Mouse (Mus musculus): ENCODE measurements around the gene Mettl8. TPM values are rescaled to one million over a fixed set of nuclear protein-coding genes. Genes with fewer than 3 reads are reported as not detected.

Gene Mettl8
- polyA plus RNA-seq, 1 experiment from 2014 or later, result 13.3 TPM

- Histone ChIP-seq H3K4me3 (ENCODE audit: low read depth, low read length) (no peak overlapping the region), H3K9me3 (ENCODE audit: control insufficient read depth, low read length) (no peaks in the 10 kb centered on the region), H3K4me1 (ENCODE audit: control insufficient read depth, insufficient read depth, low read length) (peaks cover 5% of the 10 kb centered on the region; the same call in 1 of the 2 replicates), H3K36me3 (ENCODE audit: control insufficient read depth, insufficient read depth, low read length) (no peaks in the 10 kb centered on the region), H3K27me3 (ENCODE audit: control insufficient read depth, insufficient read depth, low read length) (no peaks in the 10 kb centered on the region), H3K4me2 (ENCODE audit: low read depth, low read length) (no peak overlapping the region), H3K27ac (ENCODE audit: low read depth, low read length) (no peak overlapping the region), H3K9ac (replicated peaks; ENCODE audit: low read depth, low read length) (no peak overlapping the region)
- ATAC-seq (ENCODE audit: low read depth), result no peak
- WGBS, result 97% methylated on average over 6 of the region's 6 CpGs
Measured at GRCm38 (mm10) chr2:70974769-70975168, 80.6 kb downstream of the Mettl8 start.

- Histone ChIP-seq H3K27me3 (ENCODE audit: control insufficient read depth, insufficient read depth, low read length) (no peaks in the 10 kb centered on the region), H3K4me1 (ENCODE audit: control insufficient read depth, insufficient read depth, low read length) (peaks cover 5% of the 10 kb centered on the region; the same call in 1 of the 2 replicates), H3K4me2 (ENCODE audit: low read depth, low read length) (no peak overlapping the region), H3K9me3 (ENCODE audit: control insufficient read depth, low read length) (no peaks in the 10 kb centered on the region), H3K4me3 (ENCODE audit: low read depth, low read length) (no peak overlapping the region), H3K9ac (replicated peaks; ENCODE audit: low read depth, low read length) (no peak overlapping the region), H3K36me3 (ENCODE audit: control insufficient read depth, insufficient read depth, low read length) (no peaks in the 10 kb centered on the region), H3K27ac (ENCODE audit: low read depth, low read length) (no peak overlapping the region)
- WGBS, result 54% methylated on average over 16 of the region's 16 CpGs
- ATAC-seq (ENCODE audit: low read depth), result no peak
Measured at GRCm38 (mm10) chr2:70972795-70973518, 82.4 kb downstream of the Mettl8 start.

GRCm38 (mm10) chr2:70970158-70970741 lies 85.1 kb downstream of the Mettl8 start:
- 66% methylated on average over 7 of the region's 7 CpGs for WGBS
- no peaks in the 10 kb centered on the region for H3K9me3 ChIP-seq (ENCODE audit: control insufficient read depth, low read length)
- no peak overlapping the region for H3K4me3 ChIP-seq (ENCODE audit: low read depth, low read length)
- no peak overlapping the region for H3K4me2 ChIP-seq (ENCODE audit: low read depth, low read length)
- no peak for ATAC-seq (ENCODE audit: low read depth)
- H3K36me3 ChIP-seq (ENCODE audit: control insufficient read depth, insufficient read depth, low read length), result no peaks in the 10 kb centered on the region
- H3K27ac ChIP-seq (ENCODE audit: low read depth, low read length), result no peak overlapping the region
- H3K27me3 ChIP-seq (ENCODE audit: control insufficient read depth, insufficient read depth, low read length), result no peaks in the 10 kb centered on the region
- H3K4me1 ChIP-seq (ENCODE audit: control insufficient read depth, insufficient read depth, low read length), result peaks cover 5% of the 10 kb centered on the region; the same call in 1 of the 2 replicates
- no peak overlapping the region for H3K9ac ChIP-seq (replicated peaks; ENCODE audit: low read depth, low read length)

- no peak overlapping the region for H3K4me3 ChIP-seq (ENCODE audit: low read depth, low read length)
- no peak overlapping the region for H3K9ac ChIP-seq (replicated peaks; ENCODE audit: low read depth, low read length)
- no peak overlapping the region for H3K27ac ChIP-seq (ENCODE audit: low read depth, low read length)
- H3K4me2 ChIP-seq (ENCODE audit: low read depth, low read length), result no peak overlapping the region
- WGBS, result 87% methylated on average over 2 of the region's 2 CpGs
- H3K4me1 ChIP-seq (ENCODE audit: control insufficient read depth, insufficient read depth, low read length), result peaks cover 5% of the 10 kb centered on the region; the same call in 1 of the 2 replicates
- H3K27me3 ChIP-seq (ENCODE audit: control insufficient read depth, insufficient read depth, low read length), result no peaks in the 10 kb centered on the region
- no peaks in the 10 kb centered on the region for H3K9me3 ChIP-seq (ENCODE audit: control insufficient read depth, low read length)
- no peaks in the 10 kb centered on the region for H3K36me3 ChIP-seq (ENCODE audit: control insufficient read depth, insufficient read depth, low read length)
- no peak for ATAC-seq (ENCODE audit: low read depth)
Measured at GRCm38 (mm10) chr2:70968305-70968704, 87.1 kb downstream of the Mettl8 start.

GRCm38 (mm10) chr2:70967216-70967615 lies 88.2 kb downstream of the Mettl8 start:
- H3K9ac ChIP-seq (replicated peaks; ENCODE audit: low read depth, low read length), result no peak overlapping the region
- H3K4me2 ChIP-seq (ENCODE audit: low read depth, low read length), result no peak overlapping the region
- no peak for ATAC-seq (ENCODE audit: low read depth)
- H3K36me3 ChIP-seq (ENCODE audit: control insufficient read depth, insufficient read depth, low read length), result no peaks in the 10 kb centered on the region
- no peak overlapping the region for H3K27ac ChIP-seq (ENCODE audit: low read depth, low read length)
- 91% methylated on average over 1 of the region's 1 CpGs for WGBS
- H3K4me3 ChIP-seq (ENCODE audit: low read depth, low read length), result no peak overlapping the region
- H3K27me3 ChIP-seq (ENCODE audit: control insufficient read depth, insufficient read depth, low read length), result no peaks in the 10 kb centered on the region
- H3K4me1 ChIP-seq (ENCODE audit: control insufficient read depth, insufficient read depth, low read length), result no peaks in the 10 kb centered on the region
- H3K9me3 ChIP-seq (ENCODE audit: control insufficient read depth, low read length), result no peaks in the 10 kb centered on the region

GRCm38 (mm10) chr2:70964809-70965208 lies 90.6 kb downstream of the Mettl8 start:
- ATAC-seq (ENCODE audit: low read depth), result no peak

GRCm38 (mm10) chr2:70962921-70963320 lies 92.5 kb downstream of the Mettl8 start:
- H3K4me1 ChIP-seq (ENCODE audit: control insufficient read depth, insufficient read depth, low read length), result peaks cover 3% of the 10 kb centered on the region; the same call in 1 of the 2 replicates
- WGBS, result 85% methylated on average over 1 of the region's 1 CpGs
- H3K36me3 ChIP-seq (ENCODE audit: control insufficient read depth, insufficient read depth, low read length), result no peaks in the 10 kb centered on the region
- no peak overlapping the region for H3K27ac ChIP-seq (ENCODE audit: low read depth, low read length)
- H3K4me3 ChIP-seq (ENCODE audit: low read depth, low read length), result no peak overlapping the region
- ATAC-seq (ENCODE audit: low read depth), result no peak
- H3K9ac ChIP-seq (replicated peaks; ENCODE audit: low read depth, low read length), result no peak overlapping the region
- no peaks in the 10 kb centered on the region for H3K27me3 ChIP-seq (ENCODE audit: control insufficient read depth, insufficient read depth, low read length)
- H3K4me2 ChIP-seq (ENCODE audit: low read depth, low read length), result no peak overlapping the region
- no peaks in the 10 kb centered on the region for H3K9me3 ChIP-seq (ENCODE audit: control insufficient read depth, low read length)

More at GRCm38 (mm10) chr2:70964809-70965208, 90.6 kb downstream of the Mettl8 start:
- Histone ChIP-seq H3K4me3 (ENCODE audit: low read depth, low read length) (no peak overlapping the region), H3K9ac (replicated peaks; ENCODE audit: low read depth, low read length) (no peak overlapping the region), H3K9me3 (ENCODE audit: control insufficient read depth, low read length) (no peaks in the 10 kb centered on the region), H3K4me2 (ENCODE audit: low read depth, low read length) (no peak overlapping the region), H3K27ac (ENCODE audit: low read depth, low read length) (no peak overlapping the region), H3K4me1 (ENCODE audit: control insufficient read depth, insufficient read depth, low read length) (peaks cover under 1% of the 10 kb centered on the region; the same call in 1 of the 2 replicates), H3K36me3 (ENCODE audit: control insufficient read depth, insufficient read depth, low read length) (no peaks in the 10 kb centered on the region), H3K27me3 (ENCODE audit: control insufficient read depth, insufficient read depth, low read length) (no peaks in the 10 kb centered on the region)
- 93% methylated on average over 2 of the region's 2 CpGs for WGBS

GRCm38 (mm10) chr2:70961086-70961941 lies 94.1 kb downstream of the Mettl8 start:
- H3K9ac ChIP-seq (replicated peaks; ENCODE audit: low read depth, low read length), result no peak overlapping the region
- H3K4me2 ChIP-seq (ENCODE audit: low read depth, low read length), result no peak overlapping the region
- 76% methylated on average over 6 of the region's 6 CpGs for WGBS
- H3K4me1 ChIP-seq (ENCODE audit: control insufficient read depth, insufficient read depth, low read length), result peaks cover 3% of the 10 kb centered on the region; the same call in 1 of the 2 replicates
- no peaks in the 10 kb centered on the region for H3K9me3 ChIP-seq (ENCODE audit: control insufficient read depth, low read length)
- no peak for ATAC-seq (ENCODE audit: low read depth)
- H3K4me3 ChIP-seq (ENCODE audit: low read depth, low read length), result no peak overlapping the region
- no peaks in the 10 kb centered on the region for H3K36me3 ChIP-seq (ENCODE audit: control insufficient read depth, insufficient read depth, low read length)
- H3K27ac ChIP-seq (ENCODE audit: low read depth, low read length), result no peak overlapping the region
- no peaks in the 10 kb centered on the region for H3K27me3 ChIP-seq (ENCODE audit: control insufficient read depth, insufficient read depth, low read length)

Data from neural tube, embryonic 14.5 days (tissue).